Mouse (Mus musculus) forebrain, embryonic 15.5 days (tissue): Measurements from ENCODE around the gene Top2b. TPM values are rescaled to one million over a fixed set of nuclear protein-coding genes. Genes with fewer than 3 reads are reported as not detected.

ENCODE experiments used
- ATAC-seq: fragments of 200-750 bp; cut with Nextera tagmentation; replicated peaks from 2 replicates; pipeline ENCODE4 v1.8.0; 2017; ENCODE audit warnings: mild to moderate bottlenecking, moderate TSS enrichment, moderate library complexity
- H3K27ac ChIP-seq: fragments of 300-500 bp; sonication (generic); replicated peaks from 2 replicates; pipeline ENCODE4 v1.5.1; 2015; ENCODE audit warnings: mild to moderate bottlenecking, inconsistent platforms
- H3K27me3 ChIP-seq: fragments of 300-500 bp; sonication (generic); 2 replicates; pipeline ENCODE4 v1.6.1; 2015; ENCODE audit warnings: inconsistent platforms
- H3K36me3 ChIP-seq: fragments of 300-500 bp; sonication (generic); 2 replicates; pipeline ENCODE4 v1.6.1; 2015; ENCODE audit warnings: mild to moderate bottlenecking, inconsistent platforms
- H3K4me1 ChIP-seq: fragments of 300-500 bp; sonication (generic); 2 replicates; pipeline ENCODE4 v1.6.1; 2015; ENCODE audit warnings: inconsistent platforms
- H3K4me2 ChIP-seq: fragments of 300-500 bp; sonication (generic); replicated peaks from 2 replicates; pipeline ENCODE4 v1.6.1; 2015; ENCODE audit warnings: mild to moderate bottlenecking, inconsistent platforms
- H3K4me3 ChIP-seq: fragments of 300-500 bp; sonication (generic); 2 replicates; pipeline ENCODE4 v1.5.1; 2015; ENCODE audit warnings: mild to moderate bottlenecking, inconsistent platforms
- H3K9ac ChIP-seq: fragments of 300-500 bp; sonication (generic); replicated peaks from 2 replicates; pipeline ENCODE4 v1.6.1; 2015; ENCODE audit warnings: mild to moderate bottlenecking, inconsistent platforms
- H3K9me3 ChIP-seq: fragments of 300-500 bp; sonication (generic); 2 replicates; pipeline ENCODE4 v1.6.1; 2016; ENCODE audit warnings: inconsistent platforms
- WGBS: fragments of 180-500 bp; shearing (Covaris S2); methylation state at CpG from one replicate; pipeline ENCODE4 v1.1.7; 2015; ENCODE audit warnings: mixed read lengths; 5-methylcytosine and 5-hydroxymethylcytosine counted together
- polyA plus RNA-seq: library from polyadenylated mRNA; unstranded; fragments of >200 nt; fragmentation: Nextera tagmentation; extraction: Ambion mirVana; gene quantifications from 2 replicates; pipeline ENCODE4 v1.2.1, GENCODE M21; 2015

Gene Top2b
- polyA plus RNA-seq, 1 experiment from 2014 or later, result 113 TPM

DNA sequence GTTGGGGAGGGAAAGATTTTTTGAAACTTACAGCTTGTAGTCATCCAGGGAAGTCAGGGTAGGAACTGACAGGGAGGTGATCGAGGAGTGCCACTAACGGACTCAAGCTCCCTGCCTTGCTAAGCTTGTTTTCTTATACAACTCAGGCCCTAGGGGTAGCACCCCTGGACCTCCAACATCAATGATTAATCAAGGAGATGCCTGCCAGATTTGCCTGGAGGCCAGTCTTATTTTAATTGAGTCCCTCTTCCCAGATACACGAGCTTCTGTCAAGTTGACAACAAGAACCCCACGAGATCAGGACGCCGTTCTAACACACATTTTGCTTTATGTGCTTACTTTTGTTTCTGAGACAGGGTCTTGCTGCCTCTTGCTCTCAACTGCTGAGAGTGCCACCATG lies 115.6 kb downstream of the Top2b start:
- Histone ChIP-seq H3K4me3 (no peak overlapping the region), H3K4me1 (peaks cover 14% of the 10 kb centered on the region), H3K9me3 (no peaks in the 10 kb centered on the region), H3K4me2 (no peak overlapping the region), H3K36me3 (no peaks in the 10 kb centered on the region), H3K27ac (no peak overlapping the region), H3K27me3 (no peaks in the 10 kb centered on the region), H3K9ac (no peak overlapping the region)
- 68% methylated on average over 6 of the region's 6 CpGs for WGBS
- no peak for ATAC-seq

GRCm38 (mm10) chr14:16483656-16484380 lies 118.8 kb downstream of the Top2b start:
- 23% methylated on average over 8 of the region's 8 CpGs for WGBS

More at GRCm38 (mm10) chr14:16483656-16484380, 118.8 kb downstream of the Top2b start:
- no peaks in the 10 kb centered on the region for H3K36me3 ChIP-seq
- no peaks in the 10 kb centered on the region for H3K27me3 ChIP-seq
- H3K4me2 ChIP-seq, result no peak overlapping the region
- H3K4me1 ChIP-seq, result peaks cover 14% of the 10 kb centered on the region
- ATAC-seq, result peak; percentile 93
- no peak overlapping the region for H3K27ac ChIP-seq
- no peak overlapping the region for H3K9ac ChIP-seq
- no peaks in the 10 kb centered on the region for H3K9me3 ChIP-seq
- H3K4me3 ChIP-seq, result no peak overlapping the region

Other genes starting within 250 kb of the Top2b start
- 26.0 and 26.4 TPM in 2 replicates for gene Ngly1, start 115.9 kb upstream of the Top2b start, polyA plus RNA-seq
- gene Oxsm, start 115.4 kb upstream of the Top2b start, polyA plus RNA-seq, result 1.7 and 1.9 TPM in 2 replicates